Mouse (Mus musculus): ENCODE measurements around the gene Pifo. TPM values are rescaled to one million over a fixed set of nuclear protein-coding genes. Genes with fewer than 3 reads are reported as not detected.

The Pifo gene
- polyA plus RNA-seq, 1 experiment from 2014 or later = 7.6 TPM

Other genes with a start within 250 kb of the Pifo start
- 81.3 and 82.5 TPM in 2 replicates for gene Rap1a, start 213.3 kb downstream of the Pifo start, polyA plus RNA-seq (2015; fragmentation: Nextera tagmentation; extraction: Ambion mirVana)
- gene Adora3, start 143.8 kb downstream of the Pifo start, polyA plus RNA-seq (2015; fragmentation: Nextera tagmentation; extraction: Ambion mirVana) = 0.18 and 0.21 TPM in 2 replicates
- gene Tmigd3, start 143.7 kb downstream of the Pifo start, polyA plus RNA-seq (2015; fragmentation: Nextera tagmentation; extraction: Ambion mirVana) = 0.20 TPM in 1 of 2 replicates, not detected in the other
- 0.17 and 0.25 TPM in 2 replicates for gene I830077J02Rik, start 82.0 kb downstream of the Pifo start, polyA plus RNA-seq (2015; fragmentation: Nextera tagmentation; extraction: Ambion mirVana)
- gene Wdr77, start 55.3 kb downstream of the Pifo start, polyA plus RNA-seq (2015; fragmentation: Nextera tagmentation; extraction: Ambion mirVana) = 94.0 and 100 TPM in 2 replicates
- gene Atp5f1, start 54.5 kb downstream of the Pifo start, polyA plus RNA-seq (2015; fragmentation: Nextera tagmentation; extraction: Ambion mirVana) = 499 and 527 TPM in 2 replicates
- 3.7 and 4.2 TPM in 2 replicates for gene Ovgp1, start 40.9 kb downstream of the Pifo start, polyA plus RNA-seq (2015; fragmentation: Nextera tagmentation; extraction: Ambion mirVana)
- gene Chil5, start 18.2 kb upstream of the Pifo start, polyA plus RNA-seq (2015; fragmentation: Nextera tagmentation; extraction: Ambion mirVana) = not detected in 2 replicates
- gene Chia1, start 98.6 kb upstream of the Pifo start, polyA plus RNA-seq (2015; fragmentation: Nextera tagmentation; extraction: Ambion mirVana) = 0.92 and 1.1 TPM in 2 replicates
- gene Chil3, start 152.9 kb upstream of the Pifo start, polyA plus RNA-seq (2015; fragmentation: Nextera tagmentation; extraction: Ambion mirVana) = not detected in 2 replicates
- gene Chil4, start 204.9 kb upstream of the Pifo start, polyA plus RNA-seq (2015; fragmentation: Nextera tagmentation; extraction: Ambion mirVana) = 0.09 TPM in 1 of 2 replicates, not detected in the other

All from hindbrain, embryonic 15.5 days (tissue).